Mouse (Mus musculus) CH12.LX (cell line): ENCODE measurements at regions not wholly inside any gene's neighbourhood (a gene's known extent, or its start where the extent isn't known, plus 50 kb on each side); places are given as distances from the start of the nearest gene placed in this dataset.

ENCODE experiments used
- DNase-seq: peaks from one replicate; pipeline ENCODE4 v3.0.0-alpha.2; 2013; ENCODE audit errors: extremely low read depth
- H3K27ac ChIP-seq: 2 replicates; pipeline ENCODE4 v1.5.1; 2012; ENCODE audit warnings: low read depth, mild to moderate bottlenecking, control low read depth, moderate library complexity; ENCODE audit not compliant: insufficient read depth
- H3K27me3 ChIP-seq: replicated peaks from 2 replicates; pipeline ENCODE3; 2012; ENCODE audit warnings: inconsistent platforms
- H3K36me3 ChIP-seq, 2 experiments: replicated peaks in 1 of 2; 2 replicates each; pipeline versions ENCODE3 to v1.6.1; 2012; ENCODE audit warnings: inconsistent platforms in 1 of 2, low read length in 1 of 2, mild to moderate bottlenecking in 1 of 2, mixed read lengths in 1 of 2, moderate library complexity in 1 of 2; ENCODE audit not compliant: control insufficient read depth in 1 of 2, insufficient read depth in 1 of 2
- H3K4me1 ChIP-seq, 2 experiments: 2 replicates each; pipeline ENCODE4 v1.6.1; 2012; ENCODE audit warnings: inconsistent platforms in 1 of 2, moderate library complexity in 1 of 2; ENCODE audit not compliant: insufficient read depth in 2 of 2, control insufficient read depth in 1 of 2
- H3K4me2 ChIP-seq: 2 replicates; pipeline ENCODE4 v1.6.1; 2012; ENCODE audit warnings: low read depth, mild to moderate bottlenecking, control low read depth; ENCODE audit not compliant: poor library complexity, insufficient read depth, severe bottlenecking
- H3K4me3 ChIP-seq, 3 experiments: fragments of 150-350 bp in 1 of 3; sonication (generic) in 1 of 3; replicated peaks in 1 of 3; 2 replicates each; pipeline versions ENCODE3 to v1.5.1; 2011 to 2012; ENCODE audit warnings: low read depth in 2 of 3, low read length in 2 of 3, mild to moderate bottlenecking in 2 of 3, moderate library complexity in 2 of 3, control low read depth in 1 of 3, improper control_type of control experiment in 1 of 3, inconsistent platforms in 1 of 3, mixed read lengths in 1 of 3; ENCODE audit not compliant: poor library complexity in 1 of 3
- H3K79me2 ChIP-seq: replicated peaks from 2 replicates; pipeline ENCODE4 v1.6.1; 2012; ENCODE audit warnings: mild to moderate bottlenecking, moderate library complexity; ENCODE audit not compliant: control insufficient read depth, poor library complexity, insufficient read depth, severe bottlenecking; ENCODE audit errors: extremely low read depth
- H3K9ac ChIP-seq: 2 replicates; pipeline ENCODE4 v1.6.1; 2012; ENCODE audit warnings: low read depth, mild to moderate bottlenecking, control low read depth, moderate library complexity; ENCODE audit not compliant: insufficient read depth
- H3K9me3 ChIP-seq: replicated peaks from 2 replicates; pipeline ENCODE3; 2012; ENCODE audit warnings: low read length, inconsistent platforms, mixed read lengths
- CHD1 ChIP-seq: IDR thresholded peaks from 2 replicates; pipeline ENCODE4 v1.6.1; 2012; ENCODE audit warnings: low read depth, low read length, improper control_type of control experiment, inconsistent platforms
- CTCF ChIP-seq, 2 experiments: IDR thresholded peaks in 1 of 2; conservative IDR thresholded peaks in 1 of 2; 2 replicates each; pipeline ENCODE4 v1.5.1; 2011 to 2012; ENCODE audit warnings: low read depth in 2 of 2, low read length in 2 of 2, improper control_type of control experiment in 1 of 2, inconsistent platforms in 1 of 2, mild to moderate bottlenecking in 1 of 2, moderate library complexity in 1 of 2
- E2F4 ChIP-seq: IDR thresholded peaks from 2 replicates; pipeline ENCODE4 v1.6.1; 2011; ENCODE audit warnings: low read depth, low read length, improper control_type of control experiment; ENCODE audit not compliant: insufficient replicate concordance
- EP300 ChIP-seq: IDR thresholded peaks from 2 replicates; pipeline ENCODE4 v1.6.1; 2011; ENCODE audit warnings: low read length, improper control_type of control experiment
- JUND ChIP-seq: conservative IDR thresholded peaks from 2 replicates; pipeline ENCODE4 v1.6.1; 2011; ENCODE audit warnings: low read depth, low read length, improper control_type of control experiment
- KAT2A ChIP-seq: IDR thresholded peaks from 2 replicates; pipeline ENCODE4 v1.6.1; 2012; ENCODE audit warnings: low read length, improper control_type of control experiment, inconsistent platforms; ENCODE audit not compliant: insufficient replicate concordance
- MAZ ChIP-seq: IDR thresholded peaks from 2 replicates; pipeline ENCODE4 v1.6.1; 2012; ENCODE audit warnings: low read depth, mild to moderate bottlenecking, inconsistent platforms, low read length, improper control_type of control experiment, moderate library complexity
- MXI1 ChIP-seq: IDR thresholded peaks from 2 replicates; pipeline ENCODE4 v1.6.1; 2011; ENCODE audit warnings: mild to moderate bottlenecking, low read depth, low read length, improper control_type of control experiment
- PAX5 ChIP-seq: IDR thresholded peaks from 2 replicates; pipeline ENCODE4 v1.6.1; 2012; ENCODE audit warnings: low read length, inconsistent platforms, mixed read lengths
- POLR2A ChIP-seq: IDR thresholded peaks from 2 replicates; pipeline ENCODE4 v1.6.1; 2011; ENCODE audit warnings: low read depth, mild to moderate bottlenecking, improper control_type of control experiment, low read length
- POLR2AphosphoS2 ChIP-seq: IDR thresholded peaks from 2 replicates; pipeline ENCODE4 v1.6.1; 2011; ENCODE audit warnings: low read depth, low read length, improper control_type of control experiment
- RAD21 ChIP-seq: IDR thresholded peaks from 2 replicates; pipeline ENCODE4 v1.6.1; 2011; ENCODE audit warnings: low read depth, mild to moderate bottlenecking, low read length, improper control_type of control experiment, moderate library complexity
- SIN3A ChIP-seq: IDR thresholded peaks from 2 replicates; pipeline ENCODE4 v1.6.1; 2012; ENCODE audit warnings: low read length, improper control_type of control experiment, inconsistent platforms
- TBP ChIP-seq: conservative IDR thresholded peaks from 2 replicates; pipeline ENCODE4 v1.6.1; 2011; ENCODE audit warnings: low read depth, low read length, improper control_type of control experiment
- USF2 ChIP-seq: conservative IDR thresholded peaks from 2 replicates; pipeline ENCODE4 v1.6.1; 2011; ENCODE audit warnings: low read depth, low read length, improper control_type of control experiment
- ZMIZ1 ChIP-seq: IDR thresholded peaks from 2 replicates; pipeline ENCODE4 v1.6.1; 2012; ENCODE audit warnings: low read depth, mild to moderate bottlenecking, inconsistent platforms, low read length, improper control_type of control experiment
- dilution Hi-C: fragments of 300-500 bp; cut with MboI; formaldehyde crosslinking; loops from 2 replicates; pipeline ENCODE4 v1.14.3; 2020; ENCODE audit warnings: low sequenced_read_pairs; ENCODE audit not compliant: extremely low pct_unique_long_range_greater_than_20kb, extremely low pct_ligation_motif_present
- in situ Hi-C: fragments of 300-500 bp; cut with MboI; formaldehyde crosslinking; loops from 3 replicates; pipeline ENCODE4 v1.14.3; 2019; ENCODE audit warnings: low sequenced_read_pairs, low pct_ligation_motif_present, low pct_unique_long_range_greater_than_20kb, mixed read lengths

DNA sequence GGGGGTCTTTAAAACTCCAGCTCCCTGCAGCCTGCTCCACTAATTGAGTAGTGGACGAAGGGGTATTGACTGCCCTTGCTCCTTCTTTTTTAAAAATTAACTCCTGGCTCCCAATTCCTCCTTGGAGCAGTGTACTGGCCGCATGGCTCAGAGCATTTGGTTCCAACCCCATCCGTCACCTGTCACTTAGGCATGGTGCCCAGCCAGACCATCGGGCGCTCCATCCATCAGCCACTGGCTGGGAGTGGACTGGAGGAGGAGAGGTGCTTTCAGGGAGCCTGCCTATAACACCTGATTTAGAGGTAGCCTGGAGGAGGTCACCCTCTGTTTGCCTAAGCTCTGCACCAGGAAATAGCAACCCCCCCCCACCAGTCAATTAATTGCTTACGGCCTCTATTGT lies 66.4 kb upstream of the Glce start:
- H3K4me2 ChIP-seq = no peak overlapping the region
- H3K4me3 ChIP-seq = no peak overlapping the region
- H3K27ac ChIP-seq = no peak overlapping the region
- no peak overlapping the region for H3K9ac ChIP-seq
- dilution Hi-C loops (no loop called here), in situ Hi-C loops (no loop called here)
- no peaks in the 10 kb centered on the region for H3K27me3 ChIP-seq
- no peaks in the 10 kb centered on the region for H3K79me2 ChIP-seq
- H3K36me3 ChIP-seq = no peaks in the 10 kb centered on the region
- DNase-seq = no peak
- H3K4me1 ChIP-seq = no peaks in the 10 kb centered on the region
- no peak for TF ChIP-seq RAD21
- TF ChIP-seq TBP = no peak
- no peak for TF ChIP-seq E2F4
- no peak for TF ChIP-seq CTCF (conservative IDR thresholded peaks at IDR 0.05 in 1 of 2, IDR thresholded peaks at IDR 0.05 in 1 of 2; ENCODE audit: low read depth in 2 of 2, low read length in 2 of 2)
- TF ChIP-seq PAX5 = no peak
- no peak for TF ChIP-seq MXI1
- TF ChIP-seq USF2 = no peak
- H3K9me3 ChIP-seq = no peaks in the 10 kb centered on the region

DNA sequence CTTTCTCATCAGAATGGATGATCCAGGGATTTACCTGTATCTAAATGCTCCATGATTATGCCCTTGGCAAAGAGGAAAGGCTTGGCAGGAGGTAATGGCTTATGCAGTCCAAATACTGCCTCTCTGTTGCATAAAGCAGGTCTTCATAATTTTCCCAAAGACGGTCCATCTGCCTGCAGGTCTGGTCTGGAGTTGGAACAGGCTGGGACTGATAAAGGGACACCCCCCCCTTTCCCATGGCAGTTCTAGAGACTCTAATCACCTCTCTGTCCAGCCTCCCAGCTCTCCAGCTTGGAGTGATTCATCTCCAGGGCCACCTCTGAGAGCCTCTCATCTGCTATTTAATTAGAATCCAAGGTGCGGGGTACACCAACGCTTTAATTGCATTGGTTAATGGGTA lies 65.9 kb upstream of the Glce start:
- no peak for DNase-seq
- H3K4me3 ChIP-seq = no peak overlapping the region
- H3K9me3 ChIP-seq = no peaks in the 10 kb centered on the region
- in situ Hi-C loops = no loop called here
- dilution Hi-C loops = no loop called here
- H3K9ac ChIP-seq = no peak overlapping the region
- H3K27ac ChIP-seq = no peak overlapping the region
- H3K4me2 ChIP-seq = no peak overlapping the region
- no peak for TF ChIP-seq EP300
- TF ChIP-seq POLR2A = no peak
- no peak for TF ChIP-seq TBP
- TF ChIP-seq POLR2AphosphoS2 = no peak
- TF ChIP-seq JUND = no peak
- TF ChIP-seq ZMIZ1 = no peak
- no peak for TF ChIP-seq CTCF (conservative IDR thresholded peaks at IDR 0.05 in 1 of 2, IDR thresholded peaks at IDR 0.05 in 1 of 2; ENCODE audit: low read depth in 2 of 2, low read length in 2 of 2)
- no peak for TF ChIP-seq MXI1
- no peaks in the 10 kb centered on the region for H3K36me3 ChIP-seq
- H3K79me2 ChIP-seq = no peaks in the 10 kb centered on the region
- H3K4me1 ChIP-seq = no peaks in the 10 kb centered on the region
- H3K27me3 ChIP-seq = no peaks in the 10 kb centered on the region

DNA sequence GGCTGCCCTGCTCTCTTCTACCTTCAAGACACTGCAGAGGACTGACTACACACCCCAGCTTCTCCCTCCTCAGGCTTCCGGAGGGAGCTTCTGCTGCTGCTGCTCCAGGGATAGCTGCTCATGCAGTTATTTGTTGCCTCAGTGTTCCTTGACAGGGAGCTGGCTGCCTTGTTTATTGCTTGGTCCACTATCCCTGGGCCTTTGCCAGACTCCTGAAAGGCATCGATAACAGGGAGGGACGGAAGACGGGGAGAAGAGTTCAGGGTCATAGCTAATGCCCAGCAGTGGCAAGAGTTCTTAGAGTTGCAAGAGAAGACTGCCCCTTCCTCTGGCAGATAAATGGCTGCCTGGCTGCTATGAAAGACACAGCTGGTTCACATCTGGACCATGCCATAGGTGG lies 64.4 kb upstream of the Glce start:
- in situ Hi-C loops = no loop called here

More for the DNA sequence above, 64.4 kb upstream of the Glce start:
- Histone ChIP-seq H3K4me3 (no peak overlapping the region), H3K27ac (no peak overlapping the region), H3K4me2 (no peak overlapping the region), H3K9me3 (no peaks in the 10 kb centered on the region), H3K9ac (no peak overlapping the region), H3K4me1 (no peaks in the 10 kb centered on the region), H3K36me3 (no peaks in the 10 kb centered on the region), H3K27me3 (no peaks in the 10 kb centered on the region)
- dilution Hi-C loops = no loop called here
- no peak for DNase-seq
- no peak for TF ChIP-seq CHD1
- TF ChIP-seq E2F4 = no peak
- no peak for TF ChIP-seq KAT2A
- TF ChIP-seq SIN3A = no peak
- no peak for TF ChIP-seq TBP
- no peak for TF ChIP-seq MAZ
- TF ChIP-seq, all 38 proteins: peak for 0
- no peaks in the 10 kb centered on the region for H3K79me2 ChIP-seq
